Comparison of ENCODE assay signal across 8 mouse cellular contexts in the genomic region with DNA sequence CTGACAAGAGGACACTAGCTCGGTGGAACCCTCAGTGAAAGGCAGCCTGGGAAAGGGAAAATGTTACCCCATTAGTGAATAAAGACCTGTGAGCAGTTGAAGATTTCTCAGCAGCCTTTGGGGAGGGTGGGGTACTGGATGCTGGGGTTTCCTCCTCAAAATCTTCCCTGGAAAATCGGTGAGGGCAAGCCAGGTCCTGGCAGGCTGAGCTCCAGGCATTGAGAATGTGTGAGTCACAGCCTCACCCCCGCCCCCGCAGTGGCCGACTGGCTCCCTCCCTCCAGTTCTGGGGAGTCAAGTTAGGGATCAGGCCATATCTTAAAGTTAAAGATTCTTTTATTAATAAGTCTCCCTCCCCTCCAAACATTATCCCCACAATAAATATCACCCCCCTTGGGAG. TPM values are rescaled to one million over a fixed set of nuclear protein-coding genes. Genes with fewer than 3 reads are reported as not detected.
DNase-seq lines count a peak whose midpoint lies in the region; ATAC-seq and TF ChIP-seq lines count a peak whose summit lies in the region.

No protein-coding gene starts in this region.

- peak overlapping the region; percentile 75 for H3K4me3 ChIP-seq in left cerebral cortex, adult 2 months
- peak overlapping the region; percentile 66; the same call in 1 of the 2 replicates for H3K4me3 ChIP-seq in cortical plate, adult 2 months (ENCODE audit: insufficient read depth, low read length)
- H3K4me3 ChIP-seq in limb, embryonic 15.5 days = peak overlapping the region; percentile 64

- no peak for ATAC-seq in limb, embryonic 15.5 days (ENCODE audit: insufficient number of reproducible peaks, low FRiP score, low TSS enrichment, low read depth)

- intact Hi-C loops in left cerebral cortex, adult 2 months (cut with DNase I) = no loop called here
- intact Hi-C loops in heart, postnatal 10 days (cut with DNase I) = no loop called here

- 20% methylated on average over 5 of the region's 5 CpGs for WGBS in limb, embryonic 15.5 days

- H3K4me2 ChIP-seq in limb, embryonic 15.5 days = peak overlapping the region; percentile 95

- DNase-seq in left cerebral cortex, adult 2 months (ENCODE audit: extremely low spot score in 1 of 2, low spot score in 2 of 2) = peak; percentile 38 to 40
- DNase-seq in left cerebral cortex, adult 11 months (ENCODE audit: low spot score) = no peak
- peak; percentile 77 to 83 for DNase-seq in heart, postnatal 10 days
- DNase-seq in ovary, postnatal 36 days (ENCODE audit: low spot score) = peak; percentile 57
- no peak for DNase-seq in spleen, postnatal 14 days (ENCODE audit: low spot score in 2 of 2)
- DNase-seq in retina, embryonic 14.5 days (ENCODE audit: low spot score) = no peak

- H3K4me1 ChIP-seq in cortical plate, adult 2 months (ENCODE audit: control insufficient read depth, insufficient read depth, low read length) = peaks cover 2% of the 10 kb centered on the region
- peaks cover 54% of the 10 kb centered on the region for H3K4me1 ChIP-seq in limb, embryonic 15.5 days

- H3K9ac ChIP-seq in limb, embryonic 15.5 days = no peak overlapping the region

- no peak for TF ChIP-seq POLR2A in cortical plate, adult 2 months (IDR thresholded peaks at IDR 0.05; ENCODE audit: extremely low read depth, insufficient read depth, low read length)

- TF ChIP-seq CTCF in left cerebral cortex, adult 2 months (IDR thresholded peaks at IDR 0.05) = no peak
- no peak for TF ChIP-seq CTCF in cortical plate, adult 2 months (IDR thresholded peaks at IDR 0.05; ENCODE audit: extremely low read depth, insufficient read depth, low read length)

- H3K9me3 ChIP-seq in limb, embryonic 15.5 days = no peaks in the 10 kb centered on the region

- peak overlapping the region; percentile 99 for H3K27ac ChIP-seq in left cerebral cortex, adult 2 months
- peak overlapping the region; percentile 51; the same call in 1 of the 2 replicates for H3K27ac ChIP-seq in cortical plate, adult 2 months (ENCODE audit: insufficient read depth, low read length)
- peak overlapping the region; percentile 86 for H3K27ac ChIP-seq in limb, embryonic 15.5 days

- peaks cover 18% of the 10 kb centered on the region for H3K27me3 ChIP-seq in limb, embryonic 15.5 days

- peaks cover 5% of the 10 kb centered on the region for H3K36me3 ChIP-seq in limb, embryonic 15.5 days

RNA-seq across cellular contexts. Expression of gene Thoc6, which starts 1.4 kb away (rescaled TPM):
- total RNA-seq in left cerebral cortex, adult 2 months (2021) = 1 to 10 TPM; 5.5 to 7.2 TPM
- 8.5 and 8.8 TPM in 2 replicates for polyA plus RNA-seq in cortical plate, adult 2 months (2012; rRNA removed)
- 10 to 100 TPM; 21.0 to 21.1 TPM for total RNA-seq in heart, postnatal 10 days (2021)
- 38.8 and 43.2 TPM in 2 replicates for polyA plus RNA-seq in limb, embryonic 15.5 days (2015; fragmentation: Nextera tagmentation; extraction: Ambion mirVana)

RNA-seq across cellular contexts. Expression of gene Hcfc1r1, which starts 1.7 kb away (rescaled TPM):
- total RNA-seq in left cerebral cortex, adult 2 months (2021) = 100 to 1,000 TPM; 127 to 129 TPM
- polyA plus RNA-seq in cortical plate, adult 2 months (2012; rRNA removed) = 137 and 139 TPM in 2 replicates
- 100 to 1,000 TPM; 218 to 220 TPM for total RNA-seq in heart, postnatal 10 days (2021)
- 84.2 and 99.2 TPM in 2 replicates for polyA plus RNA-seq in limb, embryonic 15.5 days (2015; fragmentation: Nextera tagmentation; extraction: Ambion mirVana)

RNA-seq across cellular contexts. Expression of gene Tnfrsf12a, which starts 2.1 kb away (rescaled TPM):
- 10 to 100 TPM; 10.3 to 14.3 TPM for total RNA-seq in left cerebral cortex, adult 2 months (2021)
- polyA plus RNA-seq in cortical plate, adult 2 months (2012; rRNA removed) = 2.7 and 4.2 TPM in 2 replicates
- total RNA-seq in heart, postnatal 10 days (2021) = 100 to 1,000 TPM; 138 to 142 TPM
- 28.0 and 43.9 TPM in 2 replicates for polyA plus RNA-seq in limb, embryonic 15.5 days (2015; fragmentation: Nextera tagmentation; extraction: Ambion mirVana)

RNA-seq across cellular contexts. Expression of gene Cldn6, which starts 3.9 kb away (rescaled TPM):
- not detected for total RNA-seq in left cerebral cortex, adult 2 months (2021)
- polyA plus RNA-seq in cortical plate, adult 2 months (2012; rRNA removed) = 0.09 TPM in 1 of 2 replicates, not detected in the other
- not detected for total RNA-seq in heart, postnatal 10 days (2021)
- polyA plus RNA-seq in limb, embryonic 15.5 days (2015; fragmentation: Nextera tagmentation; extraction: Ambion mirVana) = 7.0 and 10.1 TPM in 2 replicates

RNA-seq across cellular contexts. Expression of gene Cldn9, which starts 8.7 kb away (rescaled TPM):
- under 1 TPM in 1 of 2 experiments, not detected in 1; 0.23 TPM for total RNA-seq in left cerebral cortex, adult 2 months (2021)
- 0.13 and 0.21 TPM in 2 replicates for polyA plus RNA-seq in cortical plate, adult 2 months (2012; rRNA removed)
- total RNA-seq in heart, postnatal 10 days (2021) = not detected
- polyA plus RNA-seq in limb, embryonic 15.5 days (2015; fragmentation: Nextera tagmentation; extraction: Ambion mirVana) = 5.1 and 5.8 TPM in 2 replicates

Comparison
In these comparisons a context has a peak if more than half of its experiments do, and no peak if none do; other contexts are left out.
1. DNase-seq: peak in left cerebral cortex, adult 2 months (2 of 2), heart, postnatal 10 days (2 of 2) and ovary, postnatal 36 days (single experiment); none in left cerebral cortex, adult 11 months (single experiment), spleen, postnatal 14 days (0 of 2) and retina, embryonic 14.5 days (single experiment).
2. RNA of gene Tnfrsf12a, which starts 2.1 kb away (total RNA-seq): 138 to 142 TPM in heart, postnatal 10 days; 10.3 to 14.3 TPM in left cerebral cortex, adult 2 months; every median in the first group is over 4 times any median in the second.
3. Peak in every context shown above with its lines, with median percentiles within 50 percentile points of each other: H3K27ac ChIP-seq and H3K4me3 ChIP-seq.